Mouse (Mus musculus) adrenal gland, adult 18-20 months (tissue): ENCODE measurements around the gene Capn15. TPM values are rescaled to one million over a fixed set of nuclear protein-coding genes. Genes with fewer than 3 reads are reported as not detected.
A peak's percentile ranks its signal among the peaks of the same experiment; 100 is the strongest.

Source experiments
- DNase-seq, 2 experiments: peaks; one replicate each; pipeline ENCODE4 v3.0.0; 2021 to 2022; ENCODE audit warnings: low spot score in 2 of 2
- total RNA-seq, 2 experiments: library from RNA; stranded (reverse); gene quantifications; 1 replicate in 1 of 2; 2 replicates in 1 of 2; pipeline ENCODE4 v1.2.3; 2021

Capn15 gene
- total RNA-seq, 2 experiments from 2014 or later = 22.6 to 24.4 TPM

GRCm38 (mm10) chr17:25934526-25934925 is 51.1 kb downstream of the Capn15 start:
- DNase-seq = no peak

- DNase-seq = no peak
Measured at GRCm38 (mm10) chr17:25925348-25925747, 60.2 kb downstream of the Capn15 start.

- no peak for DNase-seq
Measured at GRCm38 (mm10) chr17:25922120-25922519, 63.5 kb downstream of the Capn15 start.

- DNase-seq = peak; percentile 100
Measured at GRCm38 (mm10) chr17:25919786-25920642, 65.6 kb downstream of the Capn15 start.

GRCm38 (mm10) chr17:25919144-25919785 is 66.3 kb downstream of the Capn15 start, which contains the start of gene Rab40c:
Rab40c (minus strand) TSS chr17:25919727.
- peak; percentile 51 to 56 for DNase-seq

GRCm38 (mm10) chr17:25918037-25918750 is 67.4 kb downstream of the Capn15 start:
- DNase-seq = no peak

- DNase-seq = peak in 1 of 2 experiments; percentile 65
Measured at GRCm38 (mm10) chr17:25916931-25917647, 68.5 kb downstream of the Capn15 start.

- no peak for DNase-seq
Measured at GRCm38 (mm10) chr17:25914295-25914694, 71.3 kb downstream of the Capn15 start.

GRCm38 (mm10) chr17:25913877-25914275 is 71.7 kb downstream of the Capn15 start:
- no peak for DNase-seq

- peak; percentile 46 to 52 for DNase-seq
Measured at GRCm38 (mm10) chr17:25913186-25913876, 72.3 kb downstream of the Capn15 start.

- peak in 1 of 2 experiments; percentile 42 for DNase-seq
Measured at GRCm38 (mm10) chr17:25911816-25912215, 73.8 kb downstream of the Capn15 start.

Other genes with a start within 250 kb of the Capn15 start
- gene Mslnl, start 249.8 kb downstream of the Capn15 start, total RNA-seq = not detected
- gene Msln, start 231.4 kb downstream of the Capn15 start, total RNA-seq = 10 to 100 TPM in 1 of 2 experiments, 1 to 10 TPM in 1; 6.5 to 11.5 TPM
- 10 to 100 TPM; 35.8 to 37.1 TPM for gene Narfl, start 212.0 kb downstream of the Capn15 start, total RNA-seq
- gene Haghl, start 200.1 kb downstream of the Capn15 start, total RNA-seq = 10 to 100 TPM; 17.4 to 23.7 TPM
- not detected for gene Ccdc78, start 199.2 kb downstream of the Capn15 start, total RNA-seq
- 10 to 100 TPM; 78.0 to 89.1 TPM for gene Fam173a, start 192.9 kb downstream of the Capn15 start, total RNA-seq
- gene AC134908.4, start 190.1 kb downstream of the Capn15 start, total RNA-seq = 1 to 10 TPM in 1 of 2 experiments, not detected in 1; 1.4 TPM
- 10 to 100 TPM; 23.7 to 25.7 TPM for gene Metrn, start 188.7 kb downstream of the Capn15 start, total RNA-seq
- gene Fbxl16, start 176.7 kb downstream of the Capn15 start, total RNA-seq = 10 to 100 TPM; 20.3 to 61.4 TPM
- gene Wdr24, start 162.2 kb downstream of the Capn15 start, total RNA-seq = 10 to 100 TPM; 15.7 to 20.2 TPM
- 100 to 1,000 TPM in 1 of 2 experiments, 10 to 100 TPM in 1; 89.7 to 107 TPM for gene Jmjd8, start 156.9 kb downstream of the Capn15 start, total RNA-seq
- 100 to 1,000 TPM; 142 to 175 TPM for gene Stub1, start 152.4 kb downstream of the Capn15 start, total RNA-seq
- 10 to 100 TPM; 13.6 to 18.4 TPM for gene Rhbdl1, start 148.5 kb downstream of the Capn15 start, total RNA-seq
- 10 to 100 TPM in 1 of 2 experiments, 1 to 10 TPM in 1; 9.3 to 13.1 TPM for gene Gm20683, start 144.0 kb downstream of the Capn15 start, total RNA-seq
- gene Rhot2, start 140.9 kb downstream of the Capn15 start, total RNA-seq = 100 to 1,000 TPM; 110 TPM
- gene Wdr90, start 124.3 kb downstream of the Capn15 start, total RNA-seq = 10 to 100 TPM; 16.7 to 18.0 TPM
- 100 to 1,000 TPM; 302 to 373 TPM for gene Mcrip2, start 117.0 kb downstream of the Capn15 start, total RNA-seq
- gene Mettl26, start 110.7 kb downstream of the Capn15 start, total RNA-seq = 100 to 1,000 TPM in 1 of 2 experiments, 10 to 100 TPM in 1; 97.4 to 106 TPM
- 1 to 10 TPM in 1 of 2 experiments, under 1 TPM in 1; 0.93 to 2.0 TPM for gene Wfikkn1, start 104.9 kb downstream of the Capn15 start, total RNA-seq
- 10 to 100 TPM; 20.6 to 32.6 TPM for gene Rab40c, start 66.1 kb downstream of the Capn15 start, total RNA-seq
- 100 to 1,000 TPM; 110 to 111 TPM for gene Pigq, start 40.9 kb downstream of the Capn15 start, total RNA-seq
- gene Nhlrc4, start 40.8 kb downstream of the Capn15 start, total RNA-seq = not detected
- not detected for gene A930017K11Rik, start 33.2 kb downstream of the Capn15 start, total RNA-seq
- gene Rab11fip3, start 83.8 kb upstream of the Capn15 start, total RNA-seq = 10 to 100 TPM; 22.6 to 24.6 TPM
- 10 to 100 TPM; 23.8 to 25.0 TPM for gene Decr2, start 104.5 kb upstream of the Capn15 start, total RNA-seq
- gene Nme4, start 109.8 kb upstream of the Capn15 start, total RNA-seq = 1 to 10 TPM; 2.9 to 3.2 TPM
- 1 to 10 TPM; 6.4 to 7.6 TPM for gene Tmem8, start 127.5 kb upstream of the Capn15 start, total RNA-seq
- gene Mrpl28, start 137.7 kb upstream of the Capn15 start, total RNA-seq = 10 to 100 TPM; 84.1 to 87.5 TPM
- 10 to 100 TPM; 38.6 to 46.8 TPM for gene Axin1, start 152.9 kb upstream of the Capn15 start, total RNA-seq
- under 1 TPM; 0.70 to 0.96 TPM for gene Pdia2, start 213.3 kb upstream of the Capn15 start, total RNA-seq
- gene Rgs11, start 217.2 kb upstream of the Capn15 start, total RNA-seq = 10 to 100 TPM; 40.8 to 47.1 TPM
- 10 to 100 TPM; 12.7 to 13.2 TPM for gene Arhgdig, start 222.0 kb upstream of the Capn15 start, total RNA-seq